Mouse (Mus musculus) cerebellum, adult 9-11 months (tissue): ENCODE data around the gene Lilra6.
"Not testable (repeated sequence)": the region's sequence is repeated elsewhere in the genome, so short reads cannot be mapped to it uniquely, and the experiment has no call there.

Experiments used
- DNase-seq: peaks from one replicate; pipeline ENCODE4 v3.0.0; 2022

Gene Lilra6

GRCm38 (mm10) chr7:3915387-3915786, at the start of gene Lilra6:
TSS of gene Lilra6 (minus strand) at chr7:3915503.
- DNase-seq, result not testable (repeated sequence)

GRCm38 (mm10) chr7:3962017-3962416, 46.7 kb upstream of the Lilra6 start:
- no peak for DNase-seq

DNA sequence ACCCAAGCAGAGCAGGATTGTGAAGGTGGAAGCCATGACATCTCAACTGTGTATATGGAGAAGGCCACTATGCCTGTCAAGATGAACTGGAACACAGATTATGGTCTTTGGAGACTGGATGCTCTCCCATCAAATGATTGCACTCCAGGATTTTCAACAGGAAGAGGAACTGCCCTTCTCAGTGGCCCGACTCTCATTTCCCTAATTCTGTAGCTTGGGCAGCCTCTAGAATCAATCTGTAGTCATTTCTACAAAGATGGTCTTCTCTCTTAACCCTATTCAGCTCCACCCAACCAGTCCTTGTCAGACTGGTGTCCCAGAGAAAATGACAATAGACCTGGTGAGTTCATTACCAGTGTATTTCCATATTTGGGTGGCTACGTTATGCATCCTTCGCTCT, 42.1 kb upstream of the Lilra6 start:
- DNase-seq, result no peak

GRCm38 (mm10) chr7:3949159-3949558, 33.9 kb upstream of the Lilra6 start:
- no peak for DNase-seq

GRCm38 (mm10) chr7:3948223-3948622, 32.9 kb upstream of the Lilra6 start:
- DNase-seq, result no peak

DNA sequence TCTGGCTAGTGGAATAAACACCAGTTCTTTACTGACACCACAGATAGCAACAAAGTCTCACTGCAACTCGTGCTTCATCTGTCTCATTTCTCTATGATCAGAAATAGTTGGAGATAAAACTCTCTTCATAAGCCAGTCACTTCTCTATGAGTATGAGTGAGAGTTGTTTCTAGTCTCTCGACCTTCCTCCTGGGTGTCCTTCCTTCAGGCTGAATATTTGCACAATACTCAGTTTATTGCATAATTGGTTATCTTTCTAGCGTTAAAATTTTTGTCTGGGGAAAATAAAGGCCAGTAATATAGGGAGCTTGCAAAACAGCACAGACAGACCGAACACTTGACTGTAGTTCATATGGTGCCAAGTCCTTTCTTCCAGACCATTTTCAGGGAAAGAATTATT, 30.8 kb upstream of the Lilra6 start:
- DNase-seq, result no peak

- no peak for DNase-seq
Measured at GRCm38 (mm10) chr7:3940915-3941314, 25.6 kb upstream of the Lilra6 start.

GRCm38 (mm10) chr7:3939866-3940525, 24.7 kb upstream of the Lilra6 start:
- DNase-seq, result no peak

- not testable (repeated sequence) for DNase-seq
Measured at GRCm38 (mm10) chr7:3935473-3935872, 20.2 kb upstream of the Lilra6 start.

- DNase-seq, result no peak
Measured at GRCm38 (mm10) chr7:3903704-3904103, 11.6 kb downstream of the Lilra6 start.

DNA sequence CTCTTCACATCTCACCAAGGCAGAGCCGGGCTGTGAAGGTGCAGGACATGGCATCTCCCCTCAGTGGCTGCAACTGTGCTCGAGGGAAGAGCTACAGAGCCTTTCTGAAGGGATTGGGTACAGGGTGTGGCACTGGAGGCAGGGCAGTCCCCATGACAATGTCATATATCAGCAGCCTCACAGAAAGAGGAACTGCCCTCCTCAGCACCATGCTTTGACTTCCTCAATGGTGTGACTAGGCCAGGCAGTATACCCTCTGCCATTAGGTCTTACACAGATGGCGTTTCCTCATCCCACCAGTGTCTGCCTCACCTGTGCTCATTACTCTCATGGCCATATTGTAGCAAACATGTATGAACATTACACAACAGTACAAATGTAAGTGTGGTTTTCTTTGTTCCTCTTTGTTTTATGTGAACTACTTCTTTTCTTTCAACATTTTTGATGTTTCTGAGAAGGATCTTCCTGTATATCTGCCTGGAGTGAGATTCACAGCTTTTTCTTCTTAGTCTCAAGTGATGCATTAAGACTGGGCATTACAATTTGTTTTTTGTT, 17.2 kb downstream of the Lilra6 start, which contains the start of gene Gm14548:
TSS of gene Gm14548 (minus strand) at position 85 of the 555 bp plus-strand sequence.
- not testable (repeated sequence) for DNase-seq

GRCm38 (mm10) chr7:3875032-3875431, 40.3 kb downstream of the Lilra6 start:
- not testable (repeated sequence) for DNase-seq
